8 mouse cellular contexts compared by ENCODE assay signal in the genomic region with DNA sequence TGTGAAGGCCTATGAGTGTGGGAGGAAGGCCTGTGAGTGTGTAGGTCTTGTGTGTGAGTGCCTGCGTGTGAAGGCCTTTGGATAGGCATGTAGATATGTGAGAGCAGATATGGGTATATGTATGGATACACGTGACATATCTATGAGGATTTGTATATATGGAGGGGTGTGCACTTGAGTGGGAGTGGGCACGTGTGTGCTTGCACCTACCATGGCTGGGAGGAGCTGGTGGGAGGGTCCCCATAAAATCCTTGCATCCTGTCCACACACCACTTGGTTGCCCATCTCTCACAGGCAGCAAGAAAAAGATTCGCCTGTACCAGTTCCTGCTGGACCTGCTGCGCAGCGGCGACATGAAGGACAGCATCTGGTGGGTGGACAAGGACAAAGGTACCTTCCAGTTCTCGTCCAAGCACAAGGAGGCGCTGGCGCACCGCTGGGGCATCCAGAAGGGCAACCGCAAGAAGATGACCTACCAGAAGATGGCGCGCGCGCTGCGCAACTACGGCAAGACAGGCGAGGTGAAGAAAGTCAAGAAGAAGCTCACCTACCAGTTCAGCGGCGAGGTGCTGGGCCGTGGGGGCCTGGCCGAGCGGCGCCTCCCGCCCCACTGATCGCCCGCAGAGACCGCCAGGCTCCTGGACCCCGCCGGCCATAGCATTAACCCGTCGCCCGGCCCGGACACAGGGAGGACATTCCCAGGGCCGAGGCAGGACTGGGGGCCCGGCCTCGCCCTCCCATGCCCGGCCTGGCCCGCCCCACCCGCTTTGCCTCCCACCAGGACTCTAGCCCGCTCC. TPM values are rescaled to one million over a fixed set of nuclear protein-coding genes. Genes with fewer than 3 reads are reported as not detected.
DNase-seq lines count a peak whose midpoint lies in the region; ATAC-seq and TF ChIP-seq lines count a peak whose summit lies in the region.

No protein-coding gene starts in this region.

- peak overlapping the region; percentile 70 for H3K4me3 ChIP-seq in gastrocnemius, adult 2 months

- intact Hi-C loops in gastrocnemius, adult 2 months (cut with DNase I) = loop anchor here (1.0 to 5.0 kb wide), 3 partner anchors 79 to 362 kb away; partner anchors contain the start of gene Ddb2

- H3K27ac ChIP-seq in gastrocnemius, adult 2 months = peak overlapping the region; percentile 77

- ATAC-seq in megakaryocyte-erythroid progenitor cell, adult 5-6 weeks (replicated peaks; ENCODE audit: low FRiP score, low TSS enrichment, poor library complexity, severe bottlenecking) = peak; percentile 53; the same call in 1 of the 2 replicates
- ATAC-seq in megakaryocyte, adult 5-6 weeks (ENCODE audit: poor library complexity, severe bottlenecking) = no peak

- DNase-seq in R1 (ENCODE audit: low read depth, low spot score) = peak; percentile 93
- DNase-seq in cerebellum, postnatal 36 days = peak; percentile 99 to 100
- DNase-seq in gastrocnemius, adult 2 months = peak; percentile 98
- peak; percentile 79 for DNase-seq in hindlimb bud, embryonic 11.5 days (ENCODE audit: extremely low spot score, low read depth, low spot score)
- peak; percentile 84 to 96 for DNase-seq in left cerebral cortex, adult 8-10 months (ENCODE audit: low spot score in 2 of 2)
- peak; percentile 92 for DNase-seq in skeletal muscle tissue, adult 2 months (ENCODE audit: low read depth, low spot score)

- TF ChIP-seq CTCF in gastrocnemius, adult 2 months (IDR thresholded peaks at IDR 0.05) = no peak; the same call in 1 of the 2 replicates

RNA-seq across cellular contexts. Expression of gene Mybpc3, which starts 3.0 kb away (rescaled TPM):
- under 1 TPM in 1 of 2 experiments, not detected in 1; 0.06 TPM for total RNA-seq in gastrocnemius, adult 2 months (2021)
- under 1 TPM; 0.33 to 0.91 (median 0.69) TPM for total RNA-seq in left cerebral cortex, adult 8-10 months (2022)
- total RNA-seq in megakaryocyte-erythroid progenitor cell, adult 5-6 weeks (2014; fragmentation: Nextera tagmentation) = not detected in 2 replicates
- total RNA-seq in megakaryocyte-erythroid progenitor cell, adult 5-6 weeks (2017) = 0.42 TPM in 1 of 2 replicates, not detected in the other
- total RNA-seq in megakaryocyte, adult 5-6 weeks (2015) = 0.18 and 0.27 TPM in 2 replicates
- 0.08 and 0.44 TPM in 2 replicates for total RNA-seq in megakaryocyte, adult 5-6 weeks (2017)

RNA-seq across cellular contexts. Expression of gene Spi1, which starts 32.8 kb away (rescaled TPM):
- total RNA-seq in gastrocnemius, adult 2 months (2021) = 1 to 10 TPM in 1 of 2 experiments, under 1 TPM in 1; 0.87 to 1.2 TPM
- 1 to 10 TPM; 3.9 to 8.9 (median 6.5) TPM for total RNA-seq in left cerebral cortex, adult 8-10 months (2022)
- 5.9 and 10.4 TPM in 2 replicates for total RNA-seq in megakaryocyte-erythroid progenitor cell, adult 5-6 weeks (2014; fragmentation: Nextera tagmentation)
- 3.7 and 8.8 TPM in 2 replicates for total RNA-seq in megakaryocyte-erythroid progenitor cell, adult 5-6 weeks (2017)
- total RNA-seq in megakaryocyte, adult 5-6 weeks (2015) = 348 and 384 TPM in 2 replicates
- total RNA-seq in megakaryocyte, adult 5-6 weeks (2017) = 253 and 295 TPM in 2 replicates

RNA-seq across cellular contexts. Expression of gene Slc39a13, which starts 44.8 kb away (rescaled TPM):
- 10 to 100 TPM; 18.7 to 22.0 TPM for total RNA-seq in gastrocnemius, adult 2 months (2021)
- total RNA-seq in left cerebral cortex, adult 8-10 months (2022) = 10 to 100 TPM; 33.5 to 35.5 (median 34.7) TPM
- 18.9 and 21.3 TPM in 2 replicates for total RNA-seq in megakaryocyte-erythroid progenitor cell, adult 5-6 weeks (2014; fragmentation: Nextera tagmentation)
- 6.4 and 10.6 TPM in 2 replicates for total RNA-seq in megakaryocyte-erythroid progenitor cell, adult 5-6 weeks (2017)
- total RNA-seq in megakaryocyte, adult 5-6 weeks (2015) = 8.4 and 15.6 TPM in 2 replicates
- total RNA-seq in megakaryocyte, adult 5-6 weeks (2017) = 6.5 and 10.9 TPM in 2 replicates

Comparison
In these comparisons a context has a peak if more than half of its experiments do, and no peak if none do; other contexts are left out.
1. RNA of gene Spi1, which starts 32.8 kb away (total RNA-seq): 253 to 384 TPM in megakaryocyte, adult 5-6 weeks; 3.9 to 8.9 TPM in left cerebral cortex, adult 8-10 months, 3.7 to 10.4 TPM in megakaryocyte-erythroid progenitor cell, adult 5-6 weeks and 0.87 to 1.2 TPM in gastrocnemius, adult 2 months; every median in the first group is over 10 times any median in the second.
2. Peak in every context shown above with its lines, with median percentiles within 50 percentile points of each other: DNase-seq.